Mouse (Mus musculus) heart, embryonic 16.5 days (tissue): ENCODE data around the gene 2010111I01Rik. TPM values are rescaled to one million over a fixed set of nuclear protein-coding genes. Genes with fewer than 3 reads are reported as not detected.

Experiments
- ATAC-seq: fragments of 200-750 bp; cut with Nextera tagmentation; replicated peaks from 2 replicates; pipeline ENCODE4 v1.8.0; 2017; ENCODE audit warnings: moderate number of reproducible peaks; ENCODE audit not compliant: insufficient read depth, low FRiP score; ENCODE audit errors: extremely low read depth
- H3K27ac ChIP-seq: fragments of 300-500 bp; sonication (generic); 2 replicates; pipeline ENCODE4 v1.5.1; 2014; ENCODE audit warnings: mild to moderate bottlenecking, low read length, control low read depth, moderate library complexity
- H3K27me3 ChIP-seq: fragments of 300-500 bp; sonication (generic); 2 replicates; pipeline ENCODE4 v1.6.1; 2014; ENCODE audit warnings: low read length, mixed read lengths; ENCODE audit not compliant: control insufficient read depth, insufficient read depth
- H3K36me3 ChIP-seq: fragments of 300-500 bp; sonication (generic); 2 replicates; pipeline ENCODE4 v1.6.1; 2014; ENCODE audit not compliant: control insufficient read depth, insufficient read depth
- H3K4me1 ChIP-seq: fragments of 300-500 bp; sonication (generic); 2 replicates; pipeline ENCODE4 v1.6.1; 2014; ENCODE audit warnings: low read length, mixed read lengths; ENCODE audit not compliant: control insufficient read depth, insufficient read depth
- H3K4me2 ChIP-seq: fragments of 300-500 bp; sonication (generic); 2 replicates; pipeline ENCODE4 v1.6.1; 2014; ENCODE audit warnings: low read depth, mild to moderate bottlenecking, control low read depth, low read length
- H3K4me3 ChIP-seq: fragments of 300-500 bp; sonication (generic); 2 replicates; pipeline ENCODE4 v1.5.1; 2014; ENCODE audit warnings: mild to moderate bottlenecking, control low read depth, low read length
- H3K9ac ChIP-seq: fragments of 300-500 bp; sonication (generic); 2 replicates; pipeline ENCODE4 v1.6.1; 2014; ENCODE audit warnings: low read length, control low read depth
- H3K9me3 ChIP-seq: fragments of 300-500 bp; sonication (generic); replicated peaks from 2 replicates; pipeline ENCODE4 v1.6.1; 2016; ENCODE audit warnings: low read length; ENCODE audit not compliant: control insufficient read depth
- WGBS: fragments of 180-500 bp; shearing (Covaris S2); extraction: QIAGEN DNeasy Blood & Tissue Kit; methylation state at CpG from one replicate; pipeline ENCODE4 v1.1.7; 2014; 5-methylcytosine and 5-hydroxymethylcytosine counted together
- polyA plus RNA-seq: library from polyadenylated mRNA; unstranded; fragments of >200 nt; fragmentation: Nextera tagmentation; extraction: Ambion mirVana; gene quantifications from 2 replicates; pipeline ENCODE4 v1.2.1, GENCODE M21; 2015

The 2010111I01Rik gene
- polyA plus RNA-seq, 1 experiment from 2014 or later, result 71.1 TPM

DNA sequence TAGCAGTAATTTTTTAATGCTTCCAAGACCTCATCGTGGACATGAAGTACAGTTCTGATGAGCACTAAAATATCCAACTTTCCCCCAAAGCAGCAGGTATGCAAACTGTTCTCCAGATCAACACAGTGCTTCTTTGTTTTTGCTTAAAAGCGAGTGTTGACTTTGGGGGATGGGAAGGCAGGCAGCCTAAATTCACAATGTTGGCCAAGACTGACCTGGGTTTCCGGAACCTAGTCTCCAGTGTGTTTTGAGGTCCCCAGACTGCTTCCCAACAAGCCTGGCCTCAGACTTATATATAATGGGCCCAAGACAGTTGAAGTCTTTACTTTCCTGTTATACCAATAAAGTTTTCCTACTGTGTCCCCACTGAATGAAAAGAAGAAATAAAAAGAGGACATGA lies 359.6 kb downstream of the 2010111I01Rik start:
- no peak overlapping the region for H3K9ac ChIP-seq
- H3K9me3 ChIP-seq, result no peaks in the 10 kb centered on the region
- H3K4me3 ChIP-seq, result no peak overlapping the region
- ATAC-seq, result no peak
- peaks cover 21% of the 10 kb centered on the region for H3K4me1 ChIP-seq
- WGBS, result 61% methylated on average over 3 of the region's 3 CpGs
- H3K36me3 ChIP-seq, result no peaks in the 10 kb centered on the region
- no peak overlapping the region for H3K4me2 ChIP-seq
- H3K27ac ChIP-seq, result peak overlapping the region; percentile 67
- no peaks in the 10 kb centered on the region for H3K27me3 ChIP-seq

DNA sequence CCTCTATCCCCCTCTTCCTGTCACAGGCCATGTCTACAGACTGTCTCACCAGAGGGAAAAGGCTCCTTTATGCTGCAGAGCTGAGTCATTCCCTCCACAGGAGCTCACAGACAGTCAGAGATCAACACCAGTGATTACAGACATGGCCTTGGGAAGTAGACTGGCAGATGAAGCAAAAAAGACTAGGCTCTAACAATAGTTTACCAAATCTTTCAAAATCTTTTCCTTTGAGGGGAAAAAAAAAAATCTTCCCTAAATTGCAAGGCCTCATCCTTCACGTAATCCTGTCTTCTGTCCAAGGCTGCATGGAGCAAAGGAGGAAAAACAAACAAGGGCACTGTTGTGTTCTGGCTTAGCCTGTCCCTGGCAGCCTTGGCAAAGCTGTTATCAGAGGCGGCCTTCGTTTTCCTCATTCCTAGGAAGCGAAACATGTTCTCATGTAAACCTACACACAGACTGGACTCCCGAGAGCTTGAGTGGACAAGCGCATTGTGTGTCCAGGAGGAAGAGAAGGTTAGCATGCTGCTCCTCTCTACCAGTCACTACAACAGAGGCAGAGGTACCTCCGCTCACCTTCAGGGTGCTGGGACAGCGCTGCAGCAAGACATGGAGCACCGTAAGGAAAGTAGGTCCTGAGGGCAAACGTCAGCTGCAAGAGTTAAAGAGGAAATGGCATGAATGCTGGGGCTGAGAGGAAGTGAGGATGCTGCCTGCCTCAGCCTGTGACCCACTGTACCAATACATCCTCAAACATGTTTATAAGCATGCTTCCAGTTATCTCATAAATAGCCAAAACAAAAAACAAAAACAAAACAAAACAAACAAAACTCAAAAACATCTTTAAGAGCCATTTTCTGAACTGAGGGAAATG lies 360.5 kb downstream of the 2010111I01Rik start:
- ATAC-seq, result 0 out of 2 replicates have a peak, but pooled peaks have one; percentile 50

DNA sequence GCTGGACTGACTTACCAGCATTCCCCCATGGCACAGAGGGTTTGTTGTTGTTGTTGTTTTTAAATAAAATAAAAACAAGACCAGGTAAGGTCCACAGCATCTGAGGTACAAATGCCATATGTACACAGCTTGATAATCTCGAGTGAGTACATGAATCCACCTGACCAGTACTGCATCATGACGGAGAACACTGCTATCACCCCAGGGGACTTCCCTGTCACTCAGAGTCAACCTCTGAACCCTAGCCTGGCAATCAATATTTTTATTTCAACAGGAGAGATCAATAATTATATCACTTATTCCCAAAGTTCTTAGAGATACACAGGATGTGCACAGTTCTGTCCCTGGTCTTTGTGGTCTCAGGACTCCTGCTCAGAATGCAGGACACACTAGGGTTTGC lies 361.3 kb downstream of the 2010111I01Rik start:
- no peak overlapping the region for H3K4me2 ChIP-seq
- H3K27ac ChIP-seq, result no peak overlapping the region
- no peak for ATAC-seq
- H3K4me3 ChIP-seq, result no peak overlapping the region
- H3K36me3 ChIP-seq, result no peaks in the 10 kb centered on the region
- H3K9me3 ChIP-seq, result no peaks in the 10 kb centered on the region
- H3K4me1 ChIP-seq, result peaks cover 21% of the 10 kb centered on the region
- H3K27me3 ChIP-seq, result no peaks in the 10 kb centered on the region
- WGBS, result 73% methylated on average over 2 of the region's 2 CpGs
- no peak overlapping the region for H3K9ac ChIP-seq

More for the DNA sequence above, 360.5 kb downstream of the 2010111I01Rik start:
- Histone ChIP-seq H3K36me3 (no peaks in the 10 kb centered on the region), H3K4me1 (peaks cover 21% of the 10 kb centered on the region), H3K4me2 (no peak overlapping the region), H3K9ac (no peak overlapping the region), H3K4me3 (no peak overlapping the region), H3K27ac (peak overlapping the region; percentile 67), H3K9me3 (no peaks in the 10 kb centered on the region), H3K27me3 (no peaks in the 10 kb centered on the region)
- WGBS, result 54% methylated on average over 10 of the region's 10 CpGs

DNA sequence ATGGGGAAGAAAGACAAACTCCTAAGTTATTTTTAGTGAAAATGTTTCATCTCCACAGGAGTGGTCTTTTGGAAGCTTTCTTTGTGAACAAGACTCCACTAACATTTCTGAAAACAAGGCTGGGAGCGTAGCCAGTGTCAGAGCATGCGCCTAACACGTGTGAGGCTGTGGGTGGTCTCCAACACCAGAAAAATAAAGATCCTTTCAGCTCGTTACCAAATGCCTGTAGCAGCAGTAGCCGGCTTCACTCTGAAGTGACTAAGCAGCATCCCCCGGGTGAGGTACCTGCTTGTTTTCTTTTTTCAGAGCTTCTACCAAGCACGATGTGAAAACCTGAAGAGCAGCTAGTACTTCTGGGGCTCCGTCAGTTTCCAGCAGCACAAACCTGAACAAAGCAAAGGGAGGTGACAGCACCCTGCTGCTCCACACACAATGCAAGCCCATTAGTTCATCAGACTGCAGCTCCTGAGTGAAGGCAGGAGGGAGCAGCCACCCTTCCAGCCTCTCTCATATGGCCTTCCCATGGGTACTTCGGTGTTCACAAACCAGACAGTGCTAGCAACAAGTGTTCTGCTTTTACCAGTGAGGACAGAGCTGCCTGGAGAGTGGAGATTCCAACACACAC lies 365.7 kb downstream of the 2010111I01Rik start:
- Histone ChIP-seq H3K9me3 (no peaks in the 10 kb centered on the region), H3K4me1 (peaks cover 1% of the 10 kb centered on the region; the same call in 1 of the 2 replicates), H3K36me3 (no peaks in the 10 kb centered on the region), H3K4me2 (no peak overlapping the region), H3K27ac (no peak overlapping the region), H3K4me3 (no peak overlapping the region), H3K9ac (no peak overlapping the region), H3K27me3 (no peaks in the 10 kb centered on the region)
- ATAC-seq, result no peak
- 56% methylated on average over 9 of the region's 9 CpGs for WGBS

DNA sequence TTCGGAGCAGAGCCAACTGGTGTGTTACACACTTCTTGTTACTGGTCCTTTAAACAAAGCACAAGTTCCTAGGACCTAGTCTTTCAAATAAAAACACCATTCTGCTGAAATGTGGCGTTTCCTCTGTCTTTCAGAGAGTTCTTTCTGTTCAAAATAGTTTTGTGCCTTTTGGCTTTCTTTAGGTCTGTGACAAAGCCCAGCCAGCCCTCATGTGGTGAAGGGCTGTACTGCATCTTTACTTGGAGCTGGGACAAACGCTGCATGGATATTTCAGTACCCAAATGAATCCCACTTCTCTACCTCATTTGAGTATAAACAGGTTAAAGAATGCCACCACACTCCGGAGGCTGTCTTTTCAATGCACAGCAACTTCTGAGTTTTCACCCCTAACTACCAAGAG lies 366.7 kb downstream of the 2010111I01Rik start:
- ATAC-seq, result no peak
- Histone ChIP-seq H3K4me1 (no peaks in the 10 kb centered on the region), H3K27ac (no peak overlapping the region), H3K9ac (no peak overlapping the region), H3K4me2 (no peak overlapping the region), H3K27me3 (no peaks in the 10 kb centered on the region), H3K36me3 (no peaks in the 10 kb centered on the region), H3K4me3 (no peak overlapping the region), H3K9me3 (no peaks in the 10 kb centered on the region)
- WGBS, result 39% methylated on average over 4 of the region's 4 CpGs

DNA sequence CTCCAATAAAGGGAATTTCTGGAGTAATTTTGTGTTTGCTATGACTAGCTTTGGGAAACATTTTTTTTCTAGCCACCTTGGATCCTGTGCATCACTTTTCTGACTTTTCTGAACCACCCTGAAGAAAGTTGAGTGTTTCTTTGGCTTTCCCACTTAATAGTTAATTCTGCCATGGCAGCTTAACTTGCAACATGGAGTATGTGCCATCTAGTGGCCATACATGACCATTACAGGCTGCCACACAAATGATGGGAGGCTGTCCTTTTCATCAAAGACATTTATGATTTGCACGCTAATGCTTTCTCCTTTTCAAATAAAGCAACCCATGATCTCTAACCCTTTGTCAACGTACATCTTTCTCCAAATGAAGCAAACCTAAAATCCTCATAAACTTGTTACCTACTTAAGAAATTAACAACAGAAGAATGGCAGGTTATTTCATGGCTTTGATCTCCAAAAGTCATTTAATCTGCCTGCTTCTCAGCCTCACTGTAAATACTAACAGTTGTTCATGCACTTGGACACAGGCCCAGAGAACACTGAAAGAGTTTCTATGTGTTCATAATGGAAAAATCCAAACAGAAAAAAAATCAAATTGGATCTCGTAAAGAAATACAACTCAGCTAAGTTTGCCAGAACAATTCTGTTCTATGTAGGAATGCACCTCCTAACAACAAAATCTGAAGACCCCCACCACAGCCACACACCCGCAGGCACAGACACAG lies 368.0 kb downstream of the 2010111I01Rik start:
- Histone ChIP-seq H3K4me2 (no peak overlapping the region), H3K4me3 (no peak overlapping the region), H3K27me3 (no peaks in the 10 kb centered on the region), H3K27ac (no peak overlapping the region), H3K4me1 (no peaks in the 10 kb centered on the region), H3K36me3 (no peaks in the 10 kb centered on the region), H3K9ac (no peak overlapping the region), H3K9me3 (no peaks in the 10 kb centered on the region)
- 41% methylated on average over 4 of the region's 4 CpGs for WGBS
- no peak for ATAC-seq

DNA sequence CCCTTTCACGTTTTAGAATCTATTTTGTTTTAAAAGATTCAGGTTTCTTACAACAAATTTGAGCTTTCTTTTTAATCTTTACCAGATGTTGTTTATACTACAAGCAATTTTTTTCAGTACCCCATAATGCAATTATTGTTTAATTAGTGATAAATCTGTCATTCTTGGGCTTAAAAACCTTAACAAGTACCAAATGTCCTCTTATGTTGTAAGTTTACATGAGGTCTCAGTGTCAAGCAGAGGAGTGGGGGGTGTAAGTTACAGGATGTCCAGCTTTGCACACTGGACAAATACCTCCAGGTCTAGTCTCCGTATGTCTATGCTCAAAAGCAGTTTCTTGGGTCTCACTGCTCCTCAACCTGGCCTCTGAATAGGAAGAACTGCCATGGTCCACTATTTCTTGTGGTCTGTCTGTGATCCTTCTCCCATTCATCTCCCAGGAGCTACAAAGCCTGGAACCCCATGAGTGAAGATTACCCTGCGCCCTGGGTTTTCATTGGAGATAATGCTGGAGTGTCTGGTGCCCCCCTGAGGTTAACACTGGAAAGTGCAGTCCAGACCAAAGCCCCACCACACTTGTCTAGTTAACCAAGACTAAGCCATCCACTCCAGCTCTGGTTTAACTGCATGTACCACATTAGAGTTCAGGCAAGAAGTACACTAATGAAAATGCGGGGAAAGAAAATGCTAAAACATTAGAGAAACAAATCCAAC lies 370.9 kb downstream of the 2010111I01Rik start:
- Histone ChIP-seq H3K9me3 (no peaks in the 10 kb centered on the region), H3K4me2 (no peak overlapping the region), H3K9ac (no peak overlapping the region), H3K27ac (no peak overlapping the region), H3K4me3 (no peak overlapping the region), H3K36me3 (no peaks in the 10 kb centered on the region), H3K27me3 (no peaks in the 10 kb centered on the region), H3K4me1 (no peaks in the 10 kb centered on the region)
- 68% methylated on average over 4 of the region's 4 CpGs for WGBS
- no peak for ATAC-seq

DNA sequence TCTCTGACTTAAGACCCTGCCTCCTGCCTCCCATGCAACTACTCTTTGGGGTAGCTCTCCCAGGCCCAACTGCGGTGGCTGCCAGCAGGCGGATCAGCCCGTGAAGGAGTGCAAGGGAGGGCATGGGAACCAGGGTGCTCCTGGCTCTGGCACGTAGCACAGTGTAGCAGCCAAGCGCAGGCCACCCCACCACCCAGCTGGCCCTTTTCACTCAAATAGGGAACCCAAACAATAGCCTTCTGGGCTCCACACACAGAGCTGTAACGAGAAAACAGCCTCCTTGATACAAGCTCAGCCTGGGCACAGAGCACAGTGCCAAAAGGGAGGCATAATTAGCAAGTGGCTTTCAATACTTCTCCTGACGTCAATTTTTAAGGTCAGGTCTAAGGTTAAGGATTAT lies 371.6 kb downstream of the 2010111I01Rik start:
- Histone ChIP-seq H3K4me2 (no peak overlapping the region), H3K9ac (no peak overlapping the region), H3K4me3 (no peak overlapping the region), H3K27me3 (no peaks in the 10 kb centered on the region), H3K4me1 (no peaks in the 10 kb centered on the region), H3K9me3 (no peaks in the 10 kb centered on the region), H3K36me3 (no peaks in the 10 kb centered on the region), H3K27ac (no peak overlapping the region)
- WGBS, result 66% methylated on average over 7 of the region's 7 CpGs
- ATAC-seq, result no peak
